Mouse (Mus musculus) kidney, postnatal 0 days (tissue): ENCODE data around the gene Fgfr2. TPM values are rescaled to one million over a fixed set of nuclear protein-coding genes. Genes with fewer than 3 reads are reported as not detected.

Source experiments
- ATAC-seq: fragments of 200-750 bp; cut with Nextera tagmentation; replicated peaks from 2 replicates; pipeline ENCODE4 v1.8.0; 2017; ENCODE audit warnings: low read depth, moderate number of reproducible peaks, moderate TSS enrichment, moderate library complexity; ENCODE audit not compliant: low FRiP score
- DNase-seq: peaks from one replicate; pipeline ENCODE4 v3.0.0-alpha.2; 2016; ENCODE audit warnings: low spot score
- H3K27ac ChIP-seq: fragments of 300-500 bp; sonication (generic); 2 replicates; pipeline ENCODE4 v1.5.1; 2014; ENCODE audit warnings: mild to moderate bottlenecking
- H3K27me3 ChIP-seq: fragments of 300-500 bp; sonication (generic); 2 replicates; pipeline ENCODE4 v1.6.1; 2014; ENCODE audit warnings: low read length, mixed read lengths; ENCODE audit not compliant: insufficient read depth
- H3K36me3 ChIP-seq: fragments of 300-500 bp; sonication (generic); 2 replicates; pipeline ENCODE4 v1.6.1; 2014; ENCODE audit warnings: low read length, mixed read lengths; ENCODE audit not compliant: insufficient read depth
- H3K4me1 ChIP-seq: fragments of 300-500 bp; sonication (generic); replicated peaks from 2 replicates; pipeline ENCODE4 v1.6.1; 2014; ENCODE audit warnings: antibody characterized with exemption, low read length, mixed read lengths; ENCODE audit not compliant: insufficient read depth
- H3K4me2 ChIP-seq: fragments of 300-500 bp; sonication (generic); 2 replicates; pipeline ENCODE4 v1.6.1; 2014; ENCODE audit warnings: mild to moderate bottlenecking, low read length, moderate library complexity, mixed read lengths
- H3K4me3 ChIP-seq: fragments of 300-500 bp; sonication (generic); replicated peaks from 2 replicates; pipeline ENCODE4 v1.5.1; 2014; ENCODE audit warnings: low read depth, low read length
- H3K9ac ChIP-seq: fragments of 300-500 bp; sonication (generic); 2 replicates; pipeline ENCODE4 v1.6.1; 2014; ENCODE audit warnings: low read depth, low read length
- H3K9me3 ChIP-seq: fragments of 300-500 bp; sonication (generic); replicated peaks from 2 replicates; pipeline ENCODE4 v1.6.1; 2016; ENCODE audit warnings: low read length, inconsistent platforms, mixed read lengths
- CTCF ChIP-seq: IDR thresholded peaks from 2 replicates; pipeline ENCODE4 v1.5.1; 2016; ENCODE audit warnings: antibody characterized with exemption, low read depth, mild to moderate bottlenecking, moderate library complexity
- WGBS: fragments of 180-500 bp; shearing (Covaris S2); extraction: QIAGEN DNeasy Blood & Tissue Kit; methylation state at CpG from one replicate; pipeline ENCODE4 v1.1.7; 2014; 5-methylcytosine and 5-hydroxymethylcytosine counted together
- polyA plus RNA-seq: library from polyadenylated mRNA; unstranded; fragments of >200 nt; fragmentation: Nextera tagmentation; extraction: Ambion mirVana; gene quantifications from 2 replicates; pipeline ENCODE4 v1.2.1, GENCODE M21; 2015

Fgfr2 gene
- polyA plus RNA-seq, 1 experiment from 2014 or later, result 79.8 TPM

DNA sequence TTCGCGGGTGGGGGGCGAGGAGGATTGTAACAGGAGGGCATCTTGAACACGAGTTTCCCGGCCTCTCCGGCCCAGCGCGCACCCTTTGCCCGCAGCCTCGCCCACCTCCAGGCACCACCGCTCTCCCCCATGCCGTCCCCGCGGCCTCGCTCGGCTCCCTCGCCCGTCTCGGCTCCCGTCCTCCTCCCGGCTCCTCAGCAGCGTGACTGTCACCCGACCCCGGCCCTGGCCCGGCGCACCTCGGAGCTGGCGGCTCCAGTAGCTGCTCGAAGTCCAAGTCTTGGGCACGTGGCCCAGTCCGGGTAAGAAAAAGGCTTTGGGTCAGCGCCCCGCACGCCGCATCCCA is 1760.9 kb downstream of the Fgfr2 start:
- Histone ChIP-seq H3K27me3 (no peaks in the 10 kb centered on the region), H3K9ac (peak overlapping the region; percentile 91), H3K36me3 (peaks cover 11% of the 10 kb centered on the region; the same call in 1 of the 2 replicates), H3K4me2 (peak overlapping the region; percentile 91), H3K4me3 (peak overlapping the region; percentile 80), H3K4me1 (0 out of 2 replicates have a peak, but pooled peaks cover 3% of the 10 kb centered on the region), H3K9me3 (no peaks in the 10 kb centered on the region), H3K27ac (peak overlapping the region; percentile 93)
- TF ChIP-seq CTCF, result no peak
- peak; percentile 87 for ATAC-seq
- WGBS, result under 1% methylated on average over 35 of the region's 35 CpGs
- DNase-seq, result no peak

DNA sequence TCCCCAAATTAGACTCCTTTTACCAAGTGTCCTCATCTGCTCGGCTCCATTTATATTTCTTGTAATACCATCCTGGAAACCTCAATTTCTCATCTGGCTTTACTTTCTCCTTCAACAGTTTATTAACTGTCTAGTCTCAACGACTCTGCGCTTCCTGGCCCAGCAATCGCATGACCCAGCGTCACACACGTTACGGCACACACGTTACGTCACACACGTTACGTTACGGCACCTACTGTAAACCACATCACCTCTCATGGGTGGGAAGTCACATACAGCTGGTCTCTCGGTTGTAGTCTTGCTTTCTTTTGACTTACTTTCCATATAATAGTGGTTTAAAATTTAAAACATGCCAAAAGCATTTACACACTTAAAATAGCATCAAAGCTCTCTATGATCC is 1767.0 kb downstream of the Fgfr2 start:
- Histone ChIP-seq H3K9ac (no peak overlapping the region), H3K27me3 (no peaks in the 10 kb centered on the region), H3K4me3 (no peak overlapping the region), H3K36me3 (peaks cover 41% of the 10 kb centered on the region), H3K4me1 (no peaks in the 10 kb centered on the region), H3K4me2 (no peak overlapping the region), H3K9me3 (no peaks in the 10 kb centered on the region), H3K27ac (no peak overlapping the region)
- WGBS, result 96% methylated on average over 13 of the region's 13 CpGs
- no peak for TF ChIP-seq CTCF
- DNase-seq, result no peak
- no peak for ATAC-seq

DNA sequence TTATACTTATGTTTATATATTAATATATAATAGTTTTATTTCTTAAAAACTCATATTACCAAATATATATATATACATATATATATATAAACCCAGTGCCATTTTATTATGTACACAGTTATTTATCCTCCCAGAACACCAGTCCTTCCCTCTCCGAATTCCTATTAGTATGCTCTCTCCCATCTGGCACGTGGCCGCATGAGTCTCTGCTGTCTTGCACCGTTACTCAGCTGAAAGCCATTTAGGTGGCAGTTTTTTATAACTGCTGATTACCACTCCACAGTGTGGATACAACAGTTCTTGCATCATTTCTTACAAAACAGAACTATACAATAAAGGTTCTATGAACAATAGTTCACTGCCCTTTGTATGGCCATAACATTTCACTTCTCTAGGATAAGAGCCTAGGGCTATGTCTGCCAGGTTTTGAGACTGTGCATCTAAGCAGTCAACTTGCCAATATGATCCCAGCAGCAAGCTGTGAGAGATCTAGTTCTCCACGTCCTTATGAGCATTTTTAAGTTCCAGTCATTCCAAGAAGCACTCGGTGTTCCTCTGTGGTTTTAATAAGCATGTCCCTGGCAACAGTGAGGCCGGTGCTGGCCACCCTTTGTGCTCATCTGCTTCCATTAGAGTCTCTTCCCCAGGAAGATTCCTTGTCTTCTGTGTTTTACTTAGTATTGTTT is 1777.2 kb downstream of the Fgfr2 start:
- Histone ChIP-seq H3K27me3 (no peaks in the 10 kb centered on the region), H3K4me1 (no peaks in the 10 kb centered on the region), H3K27ac (no peak overlapping the region), H3K9ac (no peak overlapping the region), H3K4me3 (no peak overlapping the region), H3K4me2 (no peak overlapping the region), H3K9me3 (no peaks in the 10 kb centered on the region), H3K36me3 (peaks cover 18% of the 10 kb centered on the region; the same call in 1 of the 2 replicates)
- ATAC-seq, result no peak
- WGBS, result 85% methylated on average over 7 of the region's 7 CpGs
- TF ChIP-seq CTCF, result no peak
- DNase-seq, result no peak

DNA sequence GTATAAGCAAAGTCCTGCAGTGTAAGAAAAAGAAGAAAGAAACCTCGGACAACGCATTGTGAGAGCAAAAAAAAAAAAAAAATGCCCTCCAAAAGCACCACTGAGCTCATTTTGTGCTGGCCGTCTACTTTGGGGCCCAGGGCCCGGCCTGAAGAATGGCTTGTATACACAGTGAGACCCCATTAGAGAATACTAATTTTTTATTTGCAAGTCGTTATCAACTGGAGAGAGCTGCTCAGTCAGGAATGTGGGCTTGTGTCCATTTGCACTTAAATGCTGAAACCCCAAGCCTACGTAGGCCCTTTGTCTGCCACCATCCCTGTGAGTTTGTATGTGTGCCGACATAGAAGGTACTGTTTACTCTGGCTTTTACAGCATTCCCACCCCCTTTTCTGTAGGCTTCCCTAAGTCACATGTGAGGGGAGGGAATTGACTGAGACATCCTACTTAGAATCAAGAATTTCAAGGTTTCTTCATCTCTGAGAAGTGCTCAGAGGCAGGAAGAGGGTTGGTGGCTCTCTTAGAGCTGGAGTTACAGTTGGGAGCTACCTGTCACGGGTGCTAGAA is 1785.6 kb downstream of the Fgfr2 start:
- no peak overlapping the region for H3K4me3 ChIP-seq
- H3K27me3 ChIP-seq, result no peaks in the 10 kb centered on the region
- no peaks in the 10 kb centered on the region for H3K9me3 ChIP-seq
- no peak for TF ChIP-seq CTCF
- no peak for ATAC-seq
- WGBS, result 68% methylated on average over 8 of the region's 8 CpGs
- H3K4me1 ChIP-seq, result no peaks in the 10 kb centered on the region
- H3K4me2 ChIP-seq, result no peak overlapping the region
- H3K9ac ChIP-seq, result no peak overlapping the region
- H3K27ac ChIP-seq, result no peak overlapping the region
- no peak for DNase-seq
- H3K36me3 ChIP-seq, result peaks cover 8% of the 10 kb centered on the region; the same call in 1 of the 2 replicates

DNA sequence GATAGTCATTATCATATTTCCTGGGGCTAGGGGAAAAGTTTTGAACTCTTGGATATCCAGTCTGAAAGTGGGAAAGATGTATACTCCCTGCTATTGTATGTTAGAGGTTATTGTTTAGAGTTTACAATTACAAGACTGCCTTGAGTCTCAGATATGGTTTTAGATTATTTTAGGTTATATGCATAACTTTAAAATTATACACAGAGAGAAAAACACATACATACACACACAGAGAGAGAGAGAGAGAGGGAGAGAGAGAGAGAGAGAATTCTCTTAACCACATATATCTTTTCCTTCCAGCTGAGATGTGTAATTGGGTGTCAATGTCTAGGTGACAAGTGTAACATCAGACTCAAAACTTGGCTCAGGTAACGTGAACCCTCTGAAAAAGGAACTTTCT is 1789.6 kb downstream of the Fgfr2 start, which contains the start of gene Fam24a:
Fam24a (plus strand) TSS at position 301 of the 400 bp plus-strand sequence.
- H3K36me3 ChIP-seq, result no peaks in the 10 kb centered on the region
- no peak within 1 kb of the TSS for H3K4me3 ChIP-seq
- H3K4me1 ChIP-seq, result no peaks in the 10 kb centered on the region
- no peak for TF ChIP-seq CTCF
- no peaks in the 10 kb centered on the region for H3K9me3 ChIP-seq
- no peak within 1 kb of the TSS for H3K4me2 ChIP-seq
- no peaks in the 10 kb centered on the region for H3K27me3 ChIP-seq
- DNase-seq (no peak), ATAC-seq (no peak)
- no peak within 1 kb of the TSS for H3K27ac ChIP-seq
- WGBS, result 24% methylated on average over 1 of the region's 1 CpGs
- H3K9ac ChIP-seq, result no peak within 1 kb of the TSS

DNA sequence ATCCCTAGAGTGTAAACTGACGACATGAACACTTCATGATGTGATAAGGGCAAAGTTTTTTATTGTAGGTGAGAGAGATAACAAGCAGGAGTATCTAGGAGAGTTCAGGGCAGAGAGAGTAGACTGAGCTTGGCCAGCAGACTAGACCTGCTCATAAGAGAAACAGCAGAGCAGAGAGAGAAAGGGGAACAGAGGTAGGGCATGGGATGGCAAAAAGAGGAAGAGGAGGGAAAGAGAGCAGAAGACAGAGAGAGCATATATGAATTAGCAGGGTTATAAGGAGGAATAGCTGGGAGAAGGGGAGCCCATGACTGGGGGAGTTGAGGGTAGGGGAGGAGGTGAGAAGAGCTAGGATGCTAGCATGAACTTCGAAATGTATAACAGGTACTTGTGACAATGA is 1791.5 kb downstream of the Fgfr2 start:
- DNase-seq (no peak), ATAC-seq (no peak)
- H3K4me3 ChIP-seq, result no peak overlapping the region
- WGBS, result 64% methylated on average over 2 of the region's 2 CpGs
- no peak overlapping the region for H3K27ac ChIP-seq
- no peak overlapping the region for H3K9ac ChIP-seq
- H3K9me3 ChIP-seq, result no peaks in the 10 kb centered on the region
- TF ChIP-seq CTCF, result no peak
- H3K36me3 ChIP-seq, result no peaks in the 10 kb centered on the region
- H3K4me2 ChIP-seq, result no peak overlapping the region
- no peaks in the 10 kb centered on the region for H3K4me1 ChIP-seq
- H3K27me3 ChIP-seq, result no peaks in the 10 kb centered on the region
